Mouse (Mus musculus) heart, embryonic 13.5 days (tissue): Measurements from ENCODE around the gene Nedd1. TPM values are rescaled to one million over a fixed set of nuclear protein-coding genes. Genes with fewer than 3 reads are reported as not detected.

Experiments used
- ATAC-seq: fragments of 200-750 bp; cut with Nextera tagmentation; 2 replicates; pipeline ENCODE4 v1.8.0; 2017; ENCODE audit warnings: moderate TSS enrichment; ENCODE audit not compliant: insufficient number of reproducible peaks, low FRiP score, low TSS enrichment; ENCODE audit errors: extremely low read depth
- H3K27ac ChIP-seq: fragments of 300-500 bp; sonication (generic); replicated peaks from 2 replicates; pipeline ENCODE4 v1.5.1; 2015; ENCODE audit warnings: moderate library complexity, mild to moderate bottlenecking, inconsistent platforms
- H3K27me3 ChIP-seq: fragments of 300-500 bp; sonication (generic); replicated peaks from 2 replicates; pipeline ENCODE4 v1.6.1; 2015; ENCODE audit warnings: mild to moderate bottlenecking, inconsistent platforms
- H3K36me3 ChIP-seq: fragments of 300-500 bp; sonication (generic); 2 replicates; pipeline ENCODE4 v1.6.1; 2015; ENCODE audit warnings: mild to moderate bottlenecking, inconsistent platforms
- H3K4me1 ChIP-seq: fragments of 300-500 bp; sonication (generic); 2 replicates; pipeline ENCODE4 v1.6.1; 2015; ENCODE audit warnings: inconsistent platforms
- H3K4me2 ChIP-seq: fragments of 300-500 bp; sonication (generic); 2 replicates; pipeline ENCODE4 v1.6.1; 2015; ENCODE audit warnings: inconsistent platforms, mild to moderate bottlenecking, moderate library complexity
- H3K4me3 ChIP-seq: fragments of 300-500 bp; sonication (generic); 2 replicates; pipeline ENCODE4 v1.5.1; 2015; ENCODE audit warnings: moderate library complexity, mild to moderate bottlenecking, inconsistent platforms
- H3K9ac ChIP-seq: fragments of 300-500 bp; sonication (generic); 2 replicates; pipeline ENCODE4 v1.6.1; 2015; ENCODE audit warnings: inconsistent platforms, mild to moderate bottlenecking, moderate library complexity
- H3K9me3 ChIP-seq: fragments of 300-500 bp; sonication (generic); 2 replicates; pipeline ENCODE4 v1.6.1; 2016; ENCODE audit warnings: inconsistent platforms
- WGBS: fragments of 180-500 bp; shearing (Covaris S2); methylation state at CpG from one replicate; pipeline ENCODE4 v1.1.7; 2015; ENCODE audit warnings: mixed read lengths; 5-methylcytosine and 5-hydroxymethylcytosine counted together
- polyA plus RNA-seq: library from polyadenylated mRNA; unstranded; fragments of >200 nt; fragmentation: Nextera tagmentation; extraction: Ambion mirVana; gene quantifications from 2 replicates; pipeline ENCODE4 v1.2.1, GENCODE M21; 2015

Gene Nedd1
- polyA plus RNA-seq, 1 experiment from 2014 or later, result 41.7 TPM

DNA sequence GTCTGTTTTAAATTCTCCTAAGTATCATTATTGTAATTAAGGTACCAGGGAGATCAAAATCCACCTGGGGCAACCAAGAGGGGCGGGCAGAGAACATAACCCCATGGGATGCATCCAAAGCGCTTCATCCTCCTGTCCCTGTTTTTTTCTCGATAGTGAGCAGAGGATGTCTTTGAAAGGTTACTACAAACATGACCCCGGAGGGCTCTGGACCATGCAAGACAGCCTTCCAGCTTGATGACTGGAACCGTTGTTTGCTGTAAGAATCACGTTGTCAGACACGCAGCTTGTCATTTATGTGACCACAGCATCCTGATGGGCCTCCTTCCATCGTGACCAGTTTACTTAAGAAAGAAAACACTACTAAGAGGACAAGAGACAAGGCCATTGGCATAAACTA is 73.1 kb downstream of the Nedd1 start:
- no peak overlapping the region for H3K4me2 ChIP-seq
- H3K4me3 ChIP-seq, result no peak overlapping the region
- no peaks in the 10 kb centered on the region for H3K27me3 ChIP-seq
- 73% methylated on average over 8 of the region's 8 CpGs for WGBS
- no peaks in the 10 kb centered on the region for H3K36me3 ChIP-seq
- no peaks in the 10 kb centered on the region for H3K9me3 ChIP-seq
- ATAC-seq, result no peak
- H3K27ac ChIP-seq, result no peak overlapping the region
- no peaks in the 10 kb centered on the region for H3K4me1 ChIP-seq
- H3K9ac ChIP-seq, result no peak overlapping the region

DNA sequence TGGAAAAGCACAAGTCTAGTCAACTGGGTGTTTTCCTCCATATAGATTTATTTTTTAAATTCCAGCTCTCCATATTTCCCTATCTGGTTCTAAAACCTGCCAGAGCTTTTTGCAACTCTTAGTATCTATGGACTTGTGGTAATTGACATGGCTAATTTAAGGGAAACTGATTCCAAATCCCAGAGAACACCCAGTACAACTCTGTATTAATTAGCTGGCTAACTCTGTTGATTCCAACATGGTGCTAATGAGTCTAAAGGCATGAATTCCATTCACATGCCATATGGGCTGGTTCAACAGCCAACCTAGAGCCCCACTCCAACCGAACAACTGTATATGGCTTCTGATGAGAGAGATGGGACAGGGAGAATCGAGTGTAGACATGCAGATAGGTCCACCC is 74.5 kb downstream of the Nedd1 start:
- no peaks in the 10 kb centered on the region for H3K9me3 ChIP-seq
- WGBS, result 78% methylated on average over 2 of the region's 2 CpGs
- H3K4me3 ChIP-seq, result no peak overlapping the region
- no peaks in the 10 kb centered on the region for H3K27me3 ChIP-seq
- no peak overlapping the region for H3K4me2 ChIP-seq
- no peak for ATAC-seq
- no peak overlapping the region for H3K9ac ChIP-seq
- no peak overlapping the region for H3K27ac ChIP-seq
- no peaks in the 10 kb centered on the region for H3K36me3 ChIP-seq
- H3K4me1 ChIP-seq, result no peaks in the 10 kb centered on the region

DNA sequence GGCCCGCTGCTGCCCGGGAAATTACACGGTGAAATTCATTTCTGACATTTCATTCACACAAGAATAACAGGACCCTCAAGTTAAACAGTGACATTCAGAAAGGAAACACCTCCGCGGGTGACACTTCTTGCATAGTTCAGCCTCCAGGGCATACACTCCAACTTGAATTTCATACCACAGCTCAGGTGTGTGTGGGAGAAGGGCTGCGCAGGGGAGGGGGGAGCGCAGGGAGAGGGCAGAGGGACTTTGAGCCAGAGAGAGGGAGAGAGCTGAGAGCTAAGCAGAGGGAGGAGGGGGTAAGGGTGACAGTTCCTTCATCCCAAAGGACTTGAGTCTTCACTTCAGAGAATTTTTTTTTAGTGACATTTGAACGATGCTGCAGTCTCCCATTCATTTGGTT is 78.2 kb downstream of the Nedd1 start:
- Histone ChIP-seq H3K27ac (no peak overlapping the region), H3K4me2 (no peak overlapping the region), H3K9ac (no peak overlapping the region), H3K36me3 (no peaks in the 10 kb centered on the region), H3K9me3 (no peaks in the 10 kb centered on the region), H3K27me3 (no peaks in the 10 kb centered on the region), H3K4me3 (no peak overlapping the region), H3K4me1 (no peaks in the 10 kb centered on the region)
- no peak for ATAC-seq
- WGBS, result 76% methylated on average over 8 of the region's 8 CpGs

DNA sequence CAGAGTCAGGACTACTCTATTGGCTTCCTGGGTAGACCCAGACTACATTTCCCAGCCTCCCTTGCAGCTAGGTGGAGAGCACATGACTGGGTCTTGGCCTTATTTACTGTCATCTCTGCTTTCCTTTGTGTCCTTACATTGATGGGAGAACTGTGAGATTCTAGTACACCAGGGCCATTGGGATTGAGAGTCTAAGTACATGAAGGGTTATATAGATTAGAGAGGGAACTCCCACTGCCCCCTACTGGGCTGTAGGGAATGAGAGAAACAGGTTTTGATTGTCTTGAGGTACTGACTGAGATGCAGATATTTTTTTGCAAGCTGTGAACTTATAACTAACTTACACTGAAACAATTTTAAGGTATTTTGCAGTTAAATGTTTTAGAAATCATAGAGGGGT is 81.2 kb downstream of the Nedd1 start:
- H3K4me1 ChIP-seq, result no peaks in the 10 kb centered on the region
- no peak for ATAC-seq
- no peaks in the 10 kb centered on the region for H3K27me3 ChIP-seq
- no peak overlapping the region for H3K4me2 ChIP-seq
- H3K4me3 ChIP-seq, result no peak overlapping the region
- peaks cover 10% of the 10 kb centered on the region for H3K9me3 ChIP-seq
- no peak overlapping the region for H3K9ac ChIP-seq
- H3K36me3 ChIP-seq, result no peaks in the 10 kb centered on the region
- no peak overlapping the region for H3K27ac ChIP-seq
